Mouse (Mus musculus) cortical plate, adult 2 months (tissue): ENCODE results near the gene Krtap4-1.

ENCODE experiments used
- CTCF ChIP-seq: fragments of 200-500 bp; IDR thresholded peaks from 2 replicates; pipeline ENCODE4 v1.5.1; 2011; ENCODE audit warnings: mild to moderate bottlenecking, control low read depth, low read length; ENCODE audit not compliant: insufficient read depth; ENCODE audit errors: extremely low read depth
- POLR2A ChIP-seq: fragments of 200-500 bp; IDR thresholded peaks from 2 replicates; pipeline ENCODE4 v1.6.1; 2011; ENCODE audit warnings: mild to moderate bottlenecking, low read length, control low read depth; ENCODE audit not compliant: insufficient read depth; ENCODE audit errors: extremely low read depth

- TF ChIP-seq POLR2A (no peak), CTCF (no peak)
Observed at GRCm38 (mm10) chr11:99650136-99650535, 22.1 kb upstream of the Krtap4-1 start, which contains the start of gene Gm11555.
